Mouse (Mus musculus) CH12.LX (cell line): ENCODE measurements around the gene Foxe1.

Experiments used
- CTCF ChIP-seq, 2 experiments: IDR thresholded peaks in 1 of 2; conservative IDR thresholded peaks in 1 of 2; 2 replicates each; pipeline ENCODE4 v1.5.1; 2011 to 2012; ENCODE audit warnings: low read depth in 2 of 2, low read length in 2 of 2, improper control_type of control experiment in 1 of 2, inconsistent platforms in 1 of 2, mild to moderate bottlenecking in 1 of 2, moderate library complexity in 1 of 2
- POLR2A ChIP-seq: IDR thresholded peaks from 2 replicates; pipeline ENCODE4 v1.6.1; 2011; ENCODE audit warnings: low read depth, mild to moderate bottlenecking, improper control_type of control experiment, low read length

GRCm38 (mm10) chr4:46311631-46312030, 31.8 kb upstream of the Foxe1 start:
- TF ChIP-seq CTCF (conservative IDR thresholded peaks at IDR 0.05 in 1 of 2, IDR thresholded peaks at IDR 0.05 in 1 of 2; ENCODE audit: low read depth in 2 of 2, low read length in 2 of 2) = no peak
- no peak for TF ChIP-seq POLR2A
